Mouse (Mus musculus): ENCODE data around the gene Ccdc81. TPM values are rescaled to one million over a fixed set of nuclear protein-coding genes. Genes with fewer than 3 reads are reported as not detected.

The Ccdc81 gene
- polyA plus RNA-seq (2014; fragmentation: Nextera tagmentation; extraction: Ambion mirVana) = 0.10 and 0.23 TPM in 2 replicates

- Histone ChIP-seq H3K27me3 (ENCODE audit: control insufficient read depth, insufficient read depth, low read length) (no peaks in the 10 kb centered on the region), H3K9me3 (ENCODE audit: control insufficient read depth, low read length) (no peaks in the 10 kb centered on the region), H3K4me2 (peak within 1 kb of the TSS; percentile 23; the same call in 1 of the 2 replicates), H3K9ac (ENCODE audit: low read length) (no peak within 1 kb of the TSS), H3K36me3 (ENCODE audit: control insufficient read depth, insufficient read depth, low read length) (no peaks in the 10 kb centered on the region), H3K4me1 (ENCODE audit: control insufficient read depth, insufficient read depth, low read length) (peaks cover 2% of the 10 kb centered on the region; the same call in 1 of the 2 replicates), H3K27ac (ENCODE audit: low read depth, low read length) (no peak within 1 kb of the TSS), H3K4me3 (ENCODE audit: low read depth, low read length) (no peak within 1 kb of the TSS)
- peak; percentile 85 for DNase-seq (ENCODE audit: low spot score, missing footprints)
- ATAC-seq (ENCODE audit: low FRiP score) = peak; percentile 92
- 33% methylated on average over 22 of the region's 22 CpGs for WGBS
These were observed at the start of gene Ccdc81 for GRCm38 (mm10) chr7:89903442-89904343. Gene Ccdc81 (minus strand): TSS chr7:89903629.

- Histone ChIP-seq H3K4me3 (ENCODE audit: low read depth, low read length) (no peak overlapping the region), H3K4me2 (no peak overlapping the region), H3K9ac (ENCODE audit: low read length) (no peak overlapping the region), H3K4me1 (ENCODE audit: control insufficient read depth, insufficient read depth, low read length) (no peaks in the 10 kb centered on the region), H3K36me3 (ENCODE audit: control insufficient read depth, insufficient read depth, low read length) (0 out of 2 replicates have a peak, but pooled peaks cover 3% of the 10 kb centered on the region), H3K9me3 (ENCODE audit: control insufficient read depth, low read length) (no peaks in the 10 kb centered on the region), H3K27me3 (ENCODE audit: control insufficient read depth, insufficient read depth, low read length) (no peaks in the 10 kb centered on the region), H3K27ac (ENCODE audit: low read depth, low read length) (no peak overlapping the region)
- 75% methylated on average over 4 of the region's 4 CpGs for WGBS
- ATAC-seq (ENCODE audit: low FRiP score) (no peak), DNase-seq (ENCODE audit: low spot score, missing footprints) (no peak)
These were observed 46.0 kb upstream of the Ccdc81 start for GRCm38 (mm10) chr7:89949403-89949802.

- Histone ChIP-seq H3K36me3 (ENCODE audit: control insufficient read depth, insufficient read depth, low read length) (no peaks in the 10 kb centered on the region), H3K4me3 (ENCODE audit: low read depth, low read length) (no peak overlapping the region), H3K4me2 (no peak overlapping the region), H3K27me3 (ENCODE audit: control insufficient read depth, insufficient read depth, low read length) (no peaks in the 10 kb centered on the region), H3K9ac (ENCODE audit: low read length) (no peak overlapping the region), H3K4me1 (ENCODE audit: control insufficient read depth, insufficient read depth, low read length) (no peaks in the 10 kb centered on the region), H3K27ac (ENCODE audit: low read depth, low read length) (no peak overlapping the region), H3K9me3 (ENCODE audit: control insufficient read depth, low read length) (no peaks in the 10 kb centered on the region)
- no peak for ATAC-seq (ENCODE audit: low FRiP score)
- no peak for DNase-seq (ENCODE audit: low spot score, missing footprints)
- WGBS = 89% methylated on average over 7 of the region's 7 CpGs
These were observed 44.6 kb upstream of the Ccdc81 start for GRCm38 (mm10) chr7:89948026-89948425.

GRCm38 (mm10) chr7:89940571-89941463 is 37.4 kb upstream of the Ccdc81 start, which contains the start of gene Hikeshi:
Gene Hikeshi (minus strand): TSS chr7:89941204.
- Histone ChIP-seq H3K4me3 (ENCODE audit: low read depth, low read length) (peak within 1 kb of the TSS; percentile 81), H3K9me3 (ENCODE audit: control insufficient read depth, low read length) (no peaks in the 10 kb centered on the region), H3K27ac (ENCODE audit: low read depth, low read length) (peak within 1 kb of the TSS; percentile 59; the same call in 1 of the 2 replicates), H3K4me1 (ENCODE audit: control insufficient read depth, insufficient read depth, low read length) (peaks cover 10% of the 10 kb centered on the region; the same call in 1 of the 2 replicates), H3K36me3 (ENCODE audit: control insufficient read depth, insufficient read depth, low read length) (no peaks in the 10 kb centered on the region), H3K4me2 (peak within 1 kb of the TSS; percentile 49), H3K27me3 (ENCODE audit: control insufficient read depth, insufficient read depth, low read length) (no peaks in the 10 kb centered on the region), H3K9ac (ENCODE audit: low read length) (peak within 1 kb of the TSS; percentile 83)
- ATAC-seq (ENCODE audit: low FRiP score) = peak; percentile 99
- WGBS = under 1% methylated on average over 45 of the region's 45 CpGs
- peak; percentile 99 for DNase-seq (ENCODE audit: low spot score, missing footprints)

- H3K36me3 ChIP-seq (ENCODE audit: control insufficient read depth, insufficient read depth, low read length) = no peaks in the 10 kb centered on the region; the same call in 1 of the 2 replicates
- peak; percentile 87 for DNase-seq (ENCODE audit: low spot score, missing footprints)
- H3K9ac ChIP-seq (ENCODE audit: low read length) = peak overlapping the region; percentile 83
- H3K4me1 ChIP-seq (ENCODE audit: control insufficient read depth, insufficient read depth, low read length) = peaks cover 10% of the 10 kb centered on the region; the same call in 1 of the 2 replicates
- no peaks in the 10 kb centered on the region for H3K9me3 ChIP-seq (ENCODE audit: control insufficient read depth, low read length)
- no peak for ATAC-seq (ENCODE audit: low FRiP score)
- H3K27me3 ChIP-seq (ENCODE audit: control insufficient read depth, insufficient read depth, low read length) = no peaks in the 10 kb centered on the region
- peak overlapping the region; percentile 81 for H3K4me3 ChIP-seq (ENCODE audit: low read depth, low read length)
- WGBS = 52% methylated on average over 15 of the region's 15 CpGs
- no peak overlapping the region for H3K27ac ChIP-seq (ENCODE audit: low read depth, low read length)
- peak overlapping the region; percentile 49 for H3K4me2 ChIP-seq
These were observed 36.3 kb upstream of the Ccdc81 start for GRCm38 (mm10) chr7:89939497-89940353.

GRCm38 (mm10) chr7:89923441-89924180 is 20.2 kb upstream of the Ccdc81 start:
- Histone ChIP-seq H3K9ac (ENCODE audit: low read length) (no peak overlapping the region), H3K4me3 (ENCODE audit: low read depth, low read length) (no peak overlapping the region), H3K27ac (ENCODE audit: low read depth, low read length) (no peak overlapping the region), H3K27me3 (ENCODE audit: control insufficient read depth, insufficient read depth, low read length) (no peaks in the 10 kb centered on the region), H3K36me3 (ENCODE audit: control insufficient read depth, insufficient read depth, low read length) (peaks cover 6% of the 10 kb centered on the region), H3K4me2 (no peak overlapping the region), H3K9me3 (ENCODE audit: control insufficient read depth, low read length) (no peaks in the 10 kb centered on the region), H3K4me1 (ENCODE audit: control insufficient read depth, insufficient read depth, low read length) (no peaks in the 10 kb centered on the region)
- ATAC-seq (ENCODE audit: low FRiP score) = no peak
- WGBS = 98% methylated on average over 15 of the region's 15 CpGs
- DNase-seq (ENCODE audit: low spot score, missing footprints) = no peak

- Histone ChIP-seq H3K4me1 (ENCODE audit: control insufficient read depth, insufficient read depth, low read length) (no peaks in the 10 kb centered on the region), H3K27me3 (ENCODE audit: control insufficient read depth, insufficient read depth, low read length) (no peaks in the 10 kb centered on the region), H3K4me2 (no peak overlapping the region), H3K27ac (ENCODE audit: low read depth, low read length) (no peak overlapping the region), H3K4me3 (ENCODE audit: low read depth, low read length) (no peak overlapping the region), H3K9me3 (ENCODE audit: control insufficient read depth, low read length) (no peaks in the 10 kb centered on the region), H3K9ac (ENCODE audit: low read length) (no peak overlapping the region), H3K36me3 (ENCODE audit: control insufficient read depth, insufficient read depth, low read length) (peaks cover 4% of the 10 kb centered on the region; the same call in 1 of the 2 replicates)
- DNase-seq (ENCODE audit: low spot score, missing footprints) (no peak), ATAC-seq (ENCODE audit: low FRiP score) (no peak)
- 94% methylated on average over 4 of the region's 4 CpGs for WGBS
These were observed 14.3 kb upstream of the Ccdc81 start for GRCm38 (mm10) chr7:89917776-89918175.

- Histone ChIP-seq H3K4me3 (ENCODE audit: low read depth, low read length) (no peak overlapping the region), H3K9ac (ENCODE audit: low read length) (no peak overlapping the region), H3K27ac (ENCODE audit: low read depth, low read length) (no peak overlapping the region), H3K9me3 (ENCODE audit: control insufficient read depth, low read length) (no peaks in the 10 kb centered on the region), H3K4me1 (ENCODE audit: control insufficient read depth, insufficient read depth, low read length) (no peaks in the 10 kb centered on the region), H3K4me2 (no peak overlapping the region), H3K36me3 (ENCODE audit: control insufficient read depth, insufficient read depth, low read length) (peaks cover 4% of the 10 kb centered on the region; the same call in 1 of the 2 replicates), H3K27me3 (ENCODE audit: control insufficient read depth, insufficient read depth, low read length) (no peaks in the 10 kb centered on the region)
- WGBS = 81% methylated on average over 5 of the region's 5 CpGs
- ATAC-seq (ENCODE audit: low FRiP score) = no peak
- no peak for DNase-seq (ENCODE audit: low spot score, missing footprints)
These were observed 13.3 kb upstream of the Ccdc81 start for GRCm38 (mm10) chr7:89916711-89917110.

Measured in midbrain, embryonic 11.5 days (tissue).